Mouse (Mus musculus) testis, adult 2 months (tissue): ENCODE data around the gene Sox5.

Experiments used
- CTCF ChIP-seq: fragments of 200-500 bp; IDR thresholded peaks from 2 replicates; pipeline ENCODE4 v1.5.1; 2012; ENCODE audit warnings: low read depth, mild to moderate bottlenecking, inconsistent platforms, low read length, moderate library complexity; ENCODE audit not compliant: control insufficient read depth, insufficient read depth, insufficient replicate concordance
- POLR2A ChIP-seq: fragments of 200-500 bp; IDR thresholded peaks from 2 replicates; pipeline ENCODE4 v1.6.1; 2012; ENCODE audit warnings: low read depth, mild to moderate bottlenecking, inconsistent platforms, low read length, moderate library complexity; ENCODE audit not compliant: control insufficient read depth

GRCm38 (mm10) chr6:143841109-143841638 is 940.6 kb downstream of the Sox5 start:
- TF ChIP-seq POLR2A (no peak), CTCF (no peak)
